Comparison of ENCODE assay signal across 26 mouse cellular contexts in the genomic region with DNA sequence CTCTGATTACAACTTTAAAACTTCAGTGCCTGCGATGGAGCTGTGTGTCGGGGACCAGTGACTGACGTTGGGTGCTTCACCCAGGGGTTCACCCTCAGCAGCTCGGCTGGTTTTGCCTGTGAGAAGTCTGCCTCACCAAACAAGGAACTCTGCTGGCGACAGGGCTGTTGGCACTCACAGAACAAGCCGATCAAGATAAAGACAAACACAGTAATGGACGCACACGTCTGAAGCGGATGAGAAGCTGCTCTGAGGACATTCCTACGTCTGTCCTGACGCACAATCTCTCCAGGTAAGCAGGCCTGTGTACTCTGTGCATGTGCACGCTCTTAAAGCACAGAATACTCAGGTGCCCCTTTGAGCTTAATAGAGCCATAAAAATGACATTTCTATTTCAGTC.
A peak's percentile ranks its signal among the peaks of the same experiment; 100 is the strongest.
DNase-seq lines count a peak whose midpoint lies in the region; ATAC-seq lines count a peak whose summit lies in the region.
"Had no signal": no experiment of that assay in that cellular context is flagged by ENCODE, and none has a peak within 500 bp of the region (broad histone marks: within the 10 kb centered on the region; RNA-seq: fewer than 3 reads in every experiment).

No protein-coding gene starts in this region.

- DNase-seq in heart, embryonic 10.5 days (ENCODE audit: low spot score) = no peak
- DNase-seq in heart, postnatal 4 days = no peak
- DNase-seq in lung, postnatal 10 days = no peak
- peak; percentile 46 for DNase-seq in urinary bladder, postnatal 14 days (ENCODE audit: low spot score)
- no peak for DNase-seq in urinary bladder, postnatal 4 days (ENCODE audit: low spot score in 2 of 2)
- DNase-seq: adrenal gland, adult 2 months; adrenal gland, postnatal 36 days; gastrocnemius, adult 2 months; gastrocnemius, postnatal 36 days; heart, adult 2 months; kidney, adult 8-10 months; kidney, postnatal 4 days; liver, embryonic 13.5 days; right cerebral cortex, postnatal 4 days; thymus, postnatal 4 days had no signal

- H3K27ac ChIP-seq in heart, embryonic 10.5 days = peak overlapping the region; percentile 42; the same call in 1 of the 2 replicates
- peak overlapping the region; percentile 4; the same call in 1 of the 2 replicates for H3K27ac ChIP-seq in hindbrain, embryonic 13.5 days
- H3K27ac ChIP-seq in hindbrain, embryonic 12.5 days = no peak overlapping the region
- no peak overlapping the region for H3K27ac ChIP-seq in lung, embryonic 16.5 days (ENCODE audit: low read length)
- H3K27ac ChIP-seq: gastrocnemius, adult 2 months; heart, adult 2 months; kidney, postnatal 0 days; limb, embryonic 10.5 days; limb, embryonic 15.5 days; liver, embryonic 13.5 days; macrophage; midbrain, embryonic 15.5 days had no signal

- H3K4me2 ChIP-seq in hindbrain, embryonic 13.5 days = no peak overlapping the region
- no peak overlapping the region for H3K4me2 ChIP-seq in hindbrain, embryonic 12.5 days (replicated peaks)
- H3K4me2 ChIP-seq in lung, embryonic 16.5 days (ENCODE audit: low read depth, low read length) = no peak overlapping the region
- H3K4me2 ChIP-seq: limb, embryonic 15.5 days; liver, embryonic 13.5 days; midbrain, embryonic 15.5 days had no signal

- no peaks in the 10 kb centered on the region for H3K36me3 ChIP-seq in heart, embryonic 10.5 days
- peaks cover 4% of the 10 kb centered on the region; the same call in 1 of the 2 replicates for H3K36me3 ChIP-seq in hindbrain, embryonic 13.5 days
- H3K36me3 ChIP-seq in hindbrain, embryonic 12.5 days = peaks cover 2% of the 10 kb centered on the region; the same call in 1 of the 2 replicates
- no peaks in the 10 kb centered on the region for H3K36me3 ChIP-seq in lung, embryonic 16.5 days (ENCODE audit: control insufficient read depth, insufficient read depth, low read length)
- H3K36me3 ChIP-seq: limb, embryonic 15.5 days; liver, embryonic 13.5 days; midbrain, embryonic 15.5 days had no signal

- no peaks in the 10 kb centered on the region for H3K27me3 ChIP-seq in heart, embryonic 10.5 days (ENCODE audit: insufficient read depth, poor library complexity, severe bottlenecking)
- H3K27me3 ChIP-seq in hindbrain, embryonic 13.5 days = no peaks in the 10 kb centered on the region
- H3K27me3 ChIP-seq in hindbrain, embryonic 12.5 days = no peaks in the 10 kb centered on the region
- H3K27me3 ChIP-seq in lung, embryonic 16.5 days (ENCODE audit: control insufficient read depth, insufficient read depth, low read depth, low read length) = no peaks in the 10 kb centered on the region
- H3K27me3 ChIP-seq: CH12.LX; limb, embryonic 15.5 days; liver, embryonic 13.5 days; midbrain, embryonic 15.5 days had no signal

- peaks cover 29% of the 10 kb centered on the region for H3K4me1 ChIP-seq in heart, embryonic 10.5 days
- peaks cover 16% of the 10 kb centered on the region for H3K4me1 ChIP-seq in hindbrain, embryonic 13.5 days (replicated peaks)
- H3K4me1 ChIP-seq in hindbrain, embryonic 12.5 days = peaks cover 9% of the 10 kb centered on the region
- peaks cover 7% of the 10 kb centered on the region; the same call in 1 of the 2 replicates for H3K4me1 ChIP-seq in lung, embryonic 16.5 days (replicated peaks; ENCODE audit: control insufficient read depth, insufficient read depth, low read length)
- H3K4me1 ChIP-seq: limb, embryonic 15.5 days; liver, embryonic 13.5 days had no signal

- no peaks in the 10 kb centered on the region for H3K9me3 ChIP-seq in heart, embryonic 10.5 days
- H3K9me3 ChIP-seq in hindbrain, embryonic 13.5 days = no peaks in the 10 kb centered on the region
- no peaks in the 10 kb centered on the region for H3K9me3 ChIP-seq in hindbrain, embryonic 12.5 days (replicated peaks)
- H3K9me3 ChIP-seq in lung, embryonic 16.5 days (ENCODE audit: control insufficient read depth, low read length) = no peaks in the 10 kb centered on the region
- H3K9me3 ChIP-seq: limb, embryonic 10.5 days; limb, embryonic 15.5 days; liver, embryonic 13.5 days; midbrain, embryonic 15.5 days had no signal

- ATAC-seq in hindbrain, embryonic 13.5 days (ENCODE audit: low FRiP score) = no peak
- no peak for ATAC-seq in hindbrain, embryonic 12.5 days (ENCODE audit: low FRiP score)
- ATAC-seq in lung, embryonic 16.5 days (ENCODE audit: low read depth) = 0 out of 2 replicates have a peak, but pooled peaks have one; percentile 26
- ATAC-seq: activated CD4-positive, CD25-positive, alpha-beta regulatory T cell, adult 4 months had no signal

- no peak overlapping the region for H3K9ac ChIP-seq in hindbrain, embryonic 13.5 days
- no peak overlapping the region for H3K9ac ChIP-seq in hindbrain, embryonic 12.5 days
- no peak overlapping the region for H3K9ac ChIP-seq in lung, embryonic 16.5 days (ENCODE audit: low read length)
- H3K9ac ChIP-seq: limb, embryonic 15.5 days; liver, embryonic 13.5 days; midbrain, embryonic 15.5 days had no signal

- 53% methylated on average over 12 of the region's 12 CpGs for WGBS in heart, embryonic 10.5 days
- WGBS in hindbrain, embryonic 13.5 days = 85% methylated on average over 12 of the region's 12 CpGs
- 90% methylated on average over 12 of the region's 12 CpGs for WGBS in hindbrain, embryonic 12.5 days
- WGBS in lung, embryonic 16.5 days = 47% methylated on average over 12 of the region's 12 CpGs

- no peak overlapping the region for H3K4me3 ChIP-seq in heart, embryonic 10.5 days
- H3K4me3 ChIP-seq in hindbrain, embryonic 13.5 days = no peak overlapping the region
- H3K4me3 ChIP-seq in hindbrain, embryonic 12.5 days = no peak overlapping the region
- H3K4me3 ChIP-seq in lung, embryonic 16.5 days (ENCODE audit: low read length) = no peak overlapping the region
- H3K4me3 ChIP-seq: erythroblast, embryonic 14.5 days; gastrocnemius, adult 2 months; heart, adult 2 months; limb, embryonic 10.5 days; limb, embryonic 15.5 days; liver, embryonic 13.5 days; midbrain, embryonic 15.5 days had no signal

Comparison
In these comparisons a context has a peak if more than half of its experiments do, and no peak if none do; other contexts are left out.
1. H3K27ac ChIP-seq: peak in heart, embryonic 10.5 days (single experiment) and hindbrain, embryonic 13.5 days (single experiment); none in hindbrain, embryonic 12.5 days (single experiment) and lung, embryonic 16.5 days (single experiment).